Mouse (Mus musculus): ENCODE results near the gene Fam217a. TPM values are rescaled to one million over a fixed set of nuclear protein-coding genes. Genes with fewer than 3 reads are reported as not detected.

Gene Fam217a
- total and polyA plus RNA-seq, 2 experiments: not detected

DNA sequence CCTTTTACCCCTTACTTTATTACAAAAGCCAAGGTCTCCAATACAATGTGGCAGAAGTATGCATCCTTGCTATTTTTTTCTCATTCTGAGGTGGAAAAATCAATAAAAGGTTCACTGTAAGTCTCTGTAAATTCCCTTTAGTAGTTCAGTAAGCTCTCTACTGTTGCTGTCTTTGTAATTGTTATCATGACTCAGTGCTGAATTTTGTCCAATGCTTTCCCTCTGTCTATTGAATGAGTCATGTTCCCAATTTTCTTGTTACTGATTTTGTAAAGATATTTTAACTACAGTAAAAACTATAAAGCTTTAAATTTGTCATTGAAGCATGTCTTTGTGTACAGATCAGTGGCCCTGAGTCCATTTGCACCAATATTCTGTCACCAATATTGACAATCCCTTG lies 18.3 kb upstream of the Fam217a start:
- Histone ChIP-seq H3K27ac (replicated peaks; ENCODE audit: insufficient read depth, low read depth, low read length) (no peak overlapping the region), H3K4me3 (ENCODE audit: insufficient read depth, low read depth, low read length) (no peak overlapping the region), H3K79me2 (ENCODE audit: control insufficient read depth, insufficient read depth, low read length) (no peaks in the 10 kb centered on the region), H3K9ac (ENCODE audit: low read depth, low read length) (no peak overlapping the region), H3K36me3 (ENCODE audit: control insufficient read depth, insufficient read depth, low read length) (no peaks in the 10 kb centered on the region), H3K4me1 (ENCODE audit: control insufficient read depth, insufficient read depth, low read length) (no peaks in the 10 kb centered on the region), H3K27me3 (ENCODE audit: control insufficient read depth, insufficient read depth, low read length) (no peaks in the 10 kb centered on the region)
- TF ChIP-seq POLR2A (IDR thresholded peaks at IDR 0.05; ENCODE audit: extremely low read depth, insufficient read depth, low read length) (no peak), CTCF (IDR thresholded peaks at IDR 0.05; ENCODE audit: low read depth, low read length) (no peak)
- no peak for DNase-seq (ENCODE audit: extremely low read depth, low read depth, low spot score)

DNA sequence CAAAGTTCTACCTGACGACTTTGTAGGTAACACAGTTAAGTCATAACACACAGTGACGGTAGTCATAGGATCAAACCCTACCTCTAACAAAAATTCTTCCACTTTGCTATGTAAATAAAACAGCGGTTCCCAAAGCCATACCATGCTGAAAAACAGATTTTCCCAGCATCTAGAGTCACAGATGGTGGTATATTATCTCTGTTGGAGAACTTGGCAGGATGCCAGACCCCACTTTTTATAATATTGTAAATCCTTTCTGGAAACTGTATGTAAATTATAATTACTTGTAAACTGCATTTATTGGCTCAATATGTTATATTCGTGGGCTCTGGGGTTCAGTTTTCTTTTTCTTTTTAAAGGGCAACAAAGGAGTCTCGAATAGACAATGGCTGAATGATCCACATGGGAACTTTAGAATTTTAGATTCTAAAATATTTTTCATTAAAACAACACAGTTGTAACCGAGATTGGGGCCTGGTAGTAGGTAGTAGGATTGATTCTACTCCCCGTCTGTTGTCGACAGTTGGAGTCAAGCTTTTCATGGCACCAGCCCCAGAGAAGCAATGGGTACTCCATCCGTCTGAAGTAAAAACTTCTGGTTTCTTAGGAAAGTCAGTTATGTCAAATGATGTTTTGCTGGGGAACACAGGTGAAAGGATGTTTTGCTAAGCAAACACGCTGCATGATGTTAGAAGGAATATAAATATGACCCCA lies 11.0 kb upstream of the Fam217a start:
- H3K4me3 ChIP-seq (ENCODE audit: insufficient read depth, low read depth, low read length): no peak overlapping the region
- no peaks in the 10 kb centered on the region for H3K4me1 ChIP-seq (ENCODE audit: control insufficient read depth, insufficient read depth, low read length)
- H3K79me2 ChIP-seq (ENCODE audit: control insufficient read depth, insufficient read depth, low read length): no peaks in the 10 kb centered on the region
- H3K27ac ChIP-seq (replicated peaks; ENCODE audit: insufficient read depth, low read depth, low read length): no peak overlapping the region
- DNase-seq (ENCODE audit: extremely low read depth, low read depth, low spot score): no peak
- H3K36me3 ChIP-seq (ENCODE audit: control insufficient read depth, insufficient read depth, low read length): no peaks in the 10 kb centered on the region
- no peaks in the 10 kb centered on the region for H3K27me3 ChIP-seq (ENCODE audit: control insufficient read depth, insufficient read depth, low read length)
- no peak overlapping the region for H3K9ac ChIP-seq (ENCODE audit: low read depth, low read length)
- 87% methylated on average over 10 of the region's 10 CpGs for WGBS
- TF ChIP-seq POLR2A (IDR thresholded peaks at IDR 0.05; ENCODE audit: extremely low read depth, insufficient read depth, low read length): no peak
- TF ChIP-seq CTCF (IDR thresholded peaks at IDR 0.05; ENCODE audit: low read depth, low read length): no peak

DNA sequence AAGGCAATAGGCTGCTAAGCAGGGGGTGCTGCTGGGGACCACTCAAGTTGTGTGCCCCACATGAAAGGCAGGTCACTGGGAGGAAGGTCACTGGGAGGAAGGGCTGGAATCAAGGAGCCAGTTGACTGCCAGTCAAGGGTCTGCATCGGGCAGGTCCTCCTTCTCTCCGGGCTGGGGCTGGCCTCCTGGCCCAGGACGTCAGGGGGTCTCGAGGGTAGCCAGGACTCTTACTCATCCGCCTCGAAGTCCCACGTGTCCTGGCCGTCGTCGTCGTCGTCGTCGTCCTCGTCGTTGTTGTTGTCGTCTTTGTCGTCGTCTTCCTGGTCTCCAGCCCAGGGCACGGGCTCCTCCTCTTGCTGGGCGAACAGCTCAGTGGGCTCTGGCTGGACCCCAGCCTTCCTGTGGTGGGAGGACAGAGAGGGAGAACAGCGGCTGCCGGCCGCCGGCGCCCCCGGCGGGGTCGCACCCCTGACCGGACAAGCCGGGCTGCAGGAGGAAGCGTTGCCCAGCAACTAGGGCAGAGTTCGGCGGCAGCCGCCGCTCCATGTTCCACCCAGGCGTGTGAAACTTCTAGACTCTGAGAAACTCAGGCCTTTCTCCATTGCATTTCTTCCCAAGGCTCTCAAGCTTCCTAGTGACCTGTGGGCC lies 7.5 kb downstream of the Fam217a start:
- WGBS: 20% methylated on average over 37 of the region's 37 CpGs
- H3K79me2 ChIP-seq (ENCODE audit: control insufficient read depth, insufficient read depth, low read length): no peaks in the 10 kb centered on the region
- no peak overlapping the region for H3K27ac ChIP-seq (replicated peaks; ENCODE audit: insufficient read depth, low read depth, low read length)
- H3K36me3 ChIP-seq (ENCODE audit: control insufficient read depth, insufficient read depth, low read length): no peaks in the 10 kb centered on the region
- H3K4me1 ChIP-seq (ENCODE audit: control insufficient read depth, insufficient read depth, low read length): no peaks in the 10 kb centered on the region
- H3K4me3 ChIP-seq (ENCODE audit: insufficient read depth, low read depth, low read length): peak overlapping the region; percentile 9; the same call in 1 of the 2 replicates
- no peak overlapping the region for H3K9ac ChIP-seq (ENCODE audit: low read depth, low read length)
- TF ChIP-seq CTCF (IDR thresholded peaks at IDR 0.05; ENCODE audit: low read depth, low read length): no peak
- no peak for TF ChIP-seq POLR2A (IDR thresholded peaks at IDR 0.05; ENCODE audit: extremely low read depth, insufficient read depth, low read length)
- 0 out of 2 replicates have a peak, but pooled peaks cover 3% of the 10 kb centered on the region for H3K27me3 ChIP-seq (ENCODE audit: control insufficient read depth, insufficient read depth, low read length)
- no peak for DNase-seq (ENCODE audit: extremely low read depth, low read depth, low spot score)

GRCm38 (mm10) chr13:34914614-34915013 lies 9.5 kb downstream of the Fam217a start:
- Histone ChIP-seq H3K36me3 (ENCODE audit: control insufficient read depth, insufficient read depth, low read length) (no peaks in the 10 kb centered on the region), H3K4me3 (ENCODE audit: insufficient read depth, low read depth, low read length) (no peak overlapping the region), H3K9ac (ENCODE audit: low read depth, low read length) (no peak overlapping the region), H3K27me3 (ENCODE audit: control insufficient read depth, insufficient read depth, low read length) (0 out of 2 replicates have a peak, but pooled peaks cover 3% of the 10 kb centered on the region), H3K4me1 (ENCODE audit: control insufficient read depth, insufficient read depth, low read length) (no peaks in the 10 kb centered on the region), H3K79me2 (ENCODE audit: control insufficient read depth, insufficient read depth, low read length) (no peaks in the 10 kb centered on the region), H3K27ac (replicated peaks; ENCODE audit: insufficient read depth, low read depth, low read length) (no peak overlapping the region)
- TF ChIP-seq POLR2A (IDR thresholded peaks at IDR 0.05; ENCODE audit: extremely low read depth, insufficient read depth, low read length) (no peak), CTCF (IDR thresholded peaks at IDR 0.05; ENCODE audit: low read depth, low read length) (no peak)
- DNase-seq (ENCODE audit: extremely low read depth, low read depth, low spot score): no peak
- WGBS: 88% methylated on average over 9 of the region's 9 CpGs

- Histone ChIP-seq H3K27me3 (ENCODE audit: control insufficient read depth, insufficient read depth, low read length) (no peaks in the 10 kb centered on the region), H3K79me2 (ENCODE audit: control insufficient read depth, insufficient read depth, low read length) (no peaks in the 10 kb centered on the region; the same call in 1 of the 2 replicates), H3K4me1 (ENCODE audit: control insufficient read depth, insufficient read depth, low read length) (no peaks in the 10 kb centered on the region), H3K4me3 (ENCODE audit: insufficient read depth, low read depth, low read length) (no peak overlapping the region), H3K36me3 (ENCODE audit: control insufficient read depth, insufficient read depth, low read length) (peaks cover 83% of the 10 kb centered on the region), H3K9ac (ENCODE audit: low read depth, low read length) (no peak overlapping the region), H3K27ac (replicated peaks; ENCODE audit: insufficient read depth, low read depth, low read length) (no peak overlapping the region)
- no peak for DNase-seq (ENCODE audit: extremely low read depth, low read depth, low spot score)
- WGBS: 97% methylated on average over 1 of the region's 1 CpGs
- TF ChIP-seq CTCF (IDR thresholded peaks at IDR 0.05; ENCODE audit: low read depth, low read length): no peak
- no peak for TF ChIP-seq POLR2A (IDR thresholded peaks at IDR 0.05; ENCODE audit: extremely low read depth, insufficient read depth, low read length)
Observed at GRCm38 (mm10) chr13:34892871-34893270, 31.2 kb downstream of the Fam217a start.

GRCm38 (mm10) chr13:34876481-34876880 lies 47.6 kb downstream of the Fam217a start:
- 3% methylated on average over 3 of the region's 3 CpGs for WGBS
- H3K36me3 ChIP-seq (ENCODE audit: control insufficient read depth, insufficient read depth, low read length): no peaks in the 10 kb centered on the region
- peak overlapping the region; percentile 22; the same call in 1 of the 2 replicates for H3K9ac ChIP-seq (ENCODE audit: low read depth, low read length)
- no peak for TF ChIP-seq POLR2A (IDR thresholded peaks at IDR 0.05; ENCODE audit: extremely low read depth, insufficient read depth, low read length)
- TF ChIP-seq CTCF (IDR thresholded peaks at IDR 0.05; ENCODE audit: low read depth, low read length): no peak
- DNase-seq (ENCODE audit: extremely low read depth, low read depth, low spot score): no peak
- H3K27ac ChIP-seq (replicated peaks; ENCODE audit: insufficient read depth, low read depth, low read length): no peak overlapping the region
- H3K27me3 ChIP-seq (ENCODE audit: control insufficient read depth, insufficient read depth, low read length): no peaks in the 10 kb centered on the region
- H3K4me3 ChIP-seq (ENCODE audit: insufficient read depth, low read depth, low read length): peak overlapping the region; percentile 97; the same call in 1 of the 2 replicates
- peaks cover 18% of the 10 kb centered on the region; the same call in 1 of the 2 replicates for H3K79me2 ChIP-seq (ENCODE audit: control insufficient read depth, insufficient read depth, low read length)
- H3K4me1 ChIP-seq (ENCODE audit: control insufficient read depth, insufficient read depth, low read length): peaks cover 2% of the 10 kb centered on the region

All from liver, adult 2 months (tissue).